Mouse (Mus musculus) embryo, embryonic 10 days (tissue): ENCODE data around the gene Pik3r6.

Source experiments
- DNase-seq: peaks from one replicate; pipeline ENCODE4 v3.0.0-alpha.2; 2015; ENCODE audit warnings: low spot score

Gene Pik3r6

GRCm38 (mm10) chr11:68583906-68584480 lies 81.2 kb downstream of the Pik3r6 start:
- DNase-seq = no peak

DNA sequence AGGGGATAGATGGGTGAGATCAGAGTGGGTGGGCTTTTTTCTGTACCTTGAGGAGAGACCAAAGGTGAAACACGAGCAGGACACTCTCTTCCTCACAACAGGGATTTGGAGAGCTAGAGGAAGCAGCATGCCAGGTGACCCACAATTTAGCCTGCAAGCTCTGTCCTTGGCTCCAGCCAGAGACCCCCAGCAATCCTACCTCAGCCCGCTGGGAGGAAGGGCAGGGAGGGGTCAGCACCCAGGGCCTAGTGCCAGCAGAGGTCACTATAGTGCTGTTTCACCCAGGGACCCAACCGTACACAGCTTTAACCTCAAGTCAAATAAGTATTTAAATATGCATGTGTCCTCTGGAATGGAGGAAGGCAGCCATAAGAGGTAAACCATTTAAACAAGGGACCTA lies 83.1 kb downstream of the Pik3r6 start:
- peak; percentile 70 for DNase-seq

- no peak for DNase-seq
Measured at GRCm38 (mm10) chr11:68586721-68587120, 83.9 kb downstream of the Pik3r6 start, which contains the start of gene Ccdc42. TSS of gene Ccdc42 (plus strand) at chr11:68587021.

GRCm38 (mm10) chr11:68589055-68589809 lies 86.4 kb downstream of the Pik3r6 start:
- DNase-seq = peak; percentile 89

- DNase-seq = peak; percentile 87
Measured at GRCm38 (mm10) chr11:68591708-68592107, 88.9 kb downstream of the Pik3r6 start.

GRCm38 (mm10) chr11:68593247-68593646 lies 90.4 kb downstream of the Pik3r6 start:
- DNase-seq = no peak

- no peak for DNase-seq
Measured at GRCm38 (mm10) chr11:68597912-68598311, 95.1 kb downstream of the Pik3r6 start.

DNA sequence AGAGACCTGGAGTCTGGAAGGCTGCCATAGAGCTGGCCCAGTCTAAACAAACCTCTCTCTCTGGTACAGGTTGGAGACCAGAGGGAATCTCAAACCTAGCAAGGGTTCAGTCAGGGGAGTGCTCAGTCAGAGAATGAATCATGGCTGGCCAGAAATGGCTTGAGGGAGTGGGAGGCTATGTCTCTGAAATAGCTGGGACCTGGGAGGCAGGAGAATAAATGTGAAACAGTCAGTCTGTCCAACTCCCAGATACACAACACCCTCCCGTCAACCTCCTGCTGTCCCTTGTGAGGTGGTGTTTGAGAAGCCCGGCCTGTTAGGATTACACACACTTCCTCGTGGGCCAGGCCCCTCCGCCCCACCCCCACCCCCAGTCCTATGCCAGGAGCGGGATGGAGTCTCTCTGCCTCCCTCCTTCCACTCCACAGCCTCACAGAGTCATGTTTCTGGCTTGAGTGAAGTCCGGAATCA lies 97.8 kb downstream of the Pik3r6 start:
- peak; percentile 47 for DNase-seq

DNA sequence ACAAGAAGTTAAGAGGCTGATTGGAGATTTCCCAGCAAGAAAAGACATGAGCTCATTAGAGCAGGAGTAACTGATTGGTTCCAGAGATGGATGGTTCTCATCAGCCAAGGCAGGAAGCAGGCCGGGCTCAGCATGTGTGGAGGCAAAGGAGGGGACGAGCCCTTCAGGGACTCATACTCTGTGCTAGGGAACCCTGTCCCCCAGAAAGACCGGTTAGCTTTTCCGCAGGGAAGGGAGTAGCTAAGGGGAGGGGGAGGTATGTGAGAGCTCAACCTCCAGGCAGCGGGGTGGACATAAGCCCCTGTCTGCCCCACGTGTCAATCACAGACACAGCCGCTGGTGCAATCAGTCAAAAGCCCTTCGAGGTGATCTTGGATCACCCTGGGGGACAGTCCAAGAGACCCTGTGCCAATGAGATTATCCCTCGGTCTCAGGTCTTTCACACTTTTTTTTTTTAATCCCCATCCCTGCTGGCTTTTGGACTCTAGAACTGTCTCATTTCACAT lies 98.7 kb downstream of the Pik3r6 start:
- DNase-seq = peak; percentile 73
